Mouse (Mus musculus): ENCODE measurements around the gene Pde3a.
"Not testable (repeated sequence)": the region's sequence is repeated elsewhere in the genome, so short reads cannot be mapped to it uniquely, and the experiment has no call there.

Pde3a gene

GRCm38 (mm10) chr6:141310351-141310750, 61.3 kb downstream of the Pde3a start:
- CTCF ChIA-PET: no interaction called here
- POLR2A ChIA-PET: no interaction called here

- POLR2A ChIA-PET: no interaction called here
- CTCF ChIA-PET: interaction anchor here in 2 of 4 experiments (1.1 kb wide), 2 partner anchors 26 to 44 kb away, joined by 3 to 4 read pairs; no protein-coding TSS in a partner anchor
Measured at GRCm38 (mm10) chr6:141311615-141312014, 62.5 kb downstream of the Pde3a start.

- CTCF ChIA-PET: interaction anchor here in 3 of 4 experiments (0.6 to 1.2 kb wide), 4 partner anchors 24 to 43 kb away, joined by 3 to 8 read pairs (median 6); no protein-coding TSS in a partner anchor
- POLR2A ChIA-PET: no interaction called here
Measured at GRCm38 (mm10) chr6:141313112-141313511, 64.0 kb downstream of the Pde3a start.

- ChIA-PET CTCF (no interaction called here), POLR2A (no interaction called here)
Measured at GRCm38 (mm10) chr6:141318440-141318839, 69.4 kb downstream of the Pde3a start.

GRCm38 (mm10) chr6:141321253-141321652, 72.2 kb downstream of the Pde3a start:
- ChIA-PET CTCF (no interaction called here), POLR2A (no interaction called here)

- ChIA-PET CTCF (no interaction called here), POLR2A (no interaction called here)
Measured at GRCm38 (mm10) chr6:141322961-141323360, 73.9 kb downstream of the Pde3a start.

GRCm38 (mm10) chr6:141327134-141327533, 78.1 kb downstream of the Pde3a start:
- POLR2A ChIA-PET: interaction anchor here in 1 of 4 experiments (0.6 kb wide), 1 partner anchor 217 kb away, joined by 3 read pairs; no protein-coding TSS in a partner anchor
- CTCF ChIA-PET: not testable (repeated sequence)

- ChIA-PET CTCF (no interaction called here), POLR2A (no interaction called here)
Measured at GRCm38 (mm10) chr6:141328071-141328470, 79.0 kb downstream of the Pde3a start.

GRCm38 (mm10) chr6:141331464-141331863, 82.4 kb downstream of the Pde3a start:
- CTCF ChIA-PET: no interaction called here
- POLR2A ChIA-PET: interaction anchor here in 1 of 4 experiments (1.0 kb wide), 1 partner anchor 18 kb away, joined by 3 read pairs; no protein-coding TSS in a partner anchor

GRCm38 (mm10) chr6:141332613-141333165, 83.6 kb downstream of the Pde3a start:
- CTCF ChIA-PET: no interaction called here
- POLR2A ChIA-PET: interaction anchor here in 1 of 4 experiments (1.0 kb wide), 1 partner anchor 17 kb away, joined by 3 read pairs; no protein-coding TSS in a partner anchor

GRCm38 (mm10) chr6:141333245-141333644, 84.2 kb downstream of the Pde3a start:
- ChIA-PET CTCF (no interaction called here), POLR2A (no interaction called here)

GRCm38 (mm10) chr6:141335878-141336277, 86.8 kb downstream of the Pde3a start:
- CTCF ChIA-PET: interaction anchor here in 2 of 4 experiments (0.6 to 2.3 kb wide), 2 partner anchors 23 to 591 kb away, joined by 3 to 8 read pairs; no protein-coding TSS in a partner anchor
- POLR2A ChIA-PET: interaction anchor here (0.6 to 1.6 kb wide), 4 partner anchors 27 to 736 kb away, joined by 3 to 9 read pairs (median 5); no protein-coding TSS in a partner anchor

GRCm38 (mm10) chr6:141336438-141336837, 87.4 kb downstream of the Pde3a start:
- ChIA-PET POLR2A (interaction anchor here (0.6 to 1.6 kb wide), 4 partner anchors 27 to 736 kb away, joined by 3 to 9 read pairs (median 5); no protein-coding TSS in a partner anchor), CTCF (interaction anchor here in 2 of 4 experiments (0.8 to 2.3 kb wide), 3 partner anchors 12 to 87 kb away, joined by 5 to 11 read pairs (median 8); partner anchors contain the start of gene Pde3a (in 1 of the 2))

GRCm38 (mm10) chr6:141337673-141338072, 88.6 kb downstream of the Pde3a start:
- POLR2A ChIA-PET: interaction anchor here in 2 of 4 experiments (0.6 to 0.7 kb wide), 3 partner anchors 26 to 544 kb away, joined by 3 to 6 read pairs (median 3); no protein-coding TSS in a partner anchor
- CTCF ChIA-PET: interaction anchor here (0.6 to 2.3 kb wide), 22 partner anchors 8 to 625 kb away, joined by 3 to 8 read pairs (median 4); no protein-coding TSS in a partner anchor

GRCm38 (mm10) chr6:141341385-141341784, 92.3 kb downstream of the Pde3a start:
- CTCF ChIA-PET: interaction anchor here in 1 of 4 experiments (1.0 kb wide), 1 partner anchor 627 kb away, joined by 3 read pairs; no protein-coding TSS in a partner anchor
- POLR2A ChIA-PET: no interaction called here

GRCm38 (mm10) chr6:141347870-141348269, 98.8 kb downstream of the Pde3a start:
- CTCF ChIA-PET: interaction anchor here in 1 of 4 experiments (0.9 kb wide), 1 partner anchor 10 kb away, joined by 4 read pairs; no protein-coding TSS in a partner anchor
- POLR2A ChIA-PET: interaction anchor here in 1 of 4 experiments (1.1 kb wide), 1 partner anchor 15 kb away, joined by 3 read pairs; no protein-coding TSS in a partner anchor

- ChIA-PET POLR2A (interaction anchor here in 1 of 4 experiments (1.1 kb wide), 1 partner anchor 14 kb away, joined by 3 read pairs; no protein-coding TSS in a partner anchor), CTCF (interaction anchor here in 2 of 4 experiments (0.8 to 0.9 kb wide), 2 partner anchors 11 kb away, joined by 3 to 4 read pairs; no protein-coding TSS in a partner anchor)
Measured at GRCm38 (mm10) chr6:141348542-141348941, 99.5 kb downstream of the Pde3a start.

- POLR2A ChIA-PET: interaction anchor here in 1 of 4 experiments (0.5 to 0.6 kb wide), 2 partner anchors 67 to 386 kb away, joined by 3 read pairs; no protein-coding TSS in a partner anchor
- CTCF ChIA-PET: no interaction called here
Measured at GRCm38 (mm10) chr6:141350261-141350660, 101.2 kb downstream of the Pde3a start.

GRCm38 (mm10) chr6:141352277-141352676, 103.2 kb downstream of the Pde3a start:
- ChIA-PET POLR2A (no interaction called here), CTCF (no interaction called here)

- ChIA-PET POLR2A (interaction anchor here (0.6 to 1.9 kb wide), 8 partner anchors 11 to 109 kb away, joined by 3 to 9 read pairs (median 4); no protein-coding TSS in a partner anchor), CTCF (interaction anchor here in 1 of 4 experiments (1.9 kb wide), 1 partner anchor 26 kb away, joined by 8 read pairs; no protein-coding TSS in a partner anchor)
Measured at GRCm38 (mm10) chr6:141363664-141364063, 114.6 kb downstream of the Pde3a start.

All from embryonic stem cell, embryonic (primary cell).